Mouse (Mus musculus) stomach, postnatal 0 days (tissue): ENCODE data around the gene Ctu2.

Experiments used
- CTCF ChIP-seq: IDR thresholded peaks from 2 replicates; pipeline ENCODE4 v1.5.1; 2016; ENCODE audit warnings: antibody characterized with exemption, low read depth, mild to moderate bottlenecking, moderate library complexity
- EP300 ChIP-seq: optimal IDR thresholded peaks from 2 replicates; pipeline ENCODE3; 2016; ENCODE audit warnings: antibody characterized with exemption

GRCm38 (mm10) chr8:122433269-122433905, 42.6 kb upstream of the Ctu2 start:
- TF ChIP-seq CTCF (peak; percentile 57), EP300 (no peak)
